Mouse (Mus musculus) midbrain, embryonic 14.5 days (tissue): ENCODE results near the gene Gng13. TPM values are rescaled to one million over a fixed set of nuclear protein-coding genes. Genes with fewer than 3 reads are reported as not detected.

Experiments used
- ATAC-seq: fragments of 200-750 bp; cut with Nextera tagmentation; 2 replicates; pipeline ENCODE4 v1.8.0; 2017; ENCODE audit warnings: moderate number of reproducible peaks, moderate library complexity; ENCODE audit not compliant: low FRiP score, low TSS enrichment
- DNase-seq: peaks from one replicate; pipeline ENCODE4 v3.0.0-alpha.2; 2015
- H3K27ac ChIP-seq: fragments of 300-500 bp; sonication (generic); replicated peaks from 2 replicates; pipeline ENCODE4 v1.5.1; 2014; ENCODE audit warnings: mild to moderate bottlenecking, low read depth, low read length, moderate library complexity
- H3K27me3 ChIP-seq: fragments of 300-500 bp; sonication (generic); 2 replicates; pipeline ENCODE4 v1.6.1; 2014; ENCODE audit warnings: low read length, control low read depth, mixed read lengths; ENCODE audit not compliant: control insufficient read depth, insufficient read depth
- H3K36me3 ChIP-seq: fragments of 300-500 bp; sonication (generic); 2 replicates; pipeline ENCODE4 v1.6.1; 2014; ENCODE audit warnings: low read length, control low read depth; ENCODE audit not compliant: control insufficient read depth, insufficient read depth
- H3K4me1 ChIP-seq: fragments of 300-500 bp; sonication (generic); 2 replicates; pipeline ENCODE4 v1.6.1; 2014; ENCODE audit warnings: mild to moderate bottlenecking, antibody characterized with exemption, low read length, control low read depth; ENCODE audit not compliant: control insufficient read depth, insufficient read depth
- H3K4me2 ChIP-seq: fragments of 300-500 bp; sonication (generic); 2 replicates; pipeline ENCODE4 v1.6.1; 2014; ENCODE audit warnings: mild to moderate bottlenecking, low read length, moderate library complexity
- H3K4me3 ChIP-seq: fragments of 300-500 bp; sonication (generic); replicated peaks from 2 replicates; pipeline ENCODE4 v1.5.1; 2014; ENCODE audit warnings: low read depth, low read length
- H3K9ac ChIP-seq: fragments of 300-500 bp; sonication (generic); replicated peaks from 2 replicates; pipeline ENCODE4 v1.6.1; 2014; ENCODE audit warnings: mild to moderate bottlenecking, low read length, moderate library complexity
- H3K9me3 ChIP-seq: fragments of 300-500 bp; sonication (generic); 2 replicates; pipeline ENCODE4 v1.6.1; 2016; ENCODE audit warnings: low read length, control low read depth, mixed read lengths; ENCODE audit not compliant: control insufficient read depth
- WGBS: fragments of 180-500 bp; shearing (Covaris S2); extraction: QIAGEN DNeasy Blood & Tissue Kit; methylation state at CpG from one replicate; pipeline ENCODE4 v1.1.7; 2014; 5-methylcytosine and 5-hydroxymethylcytosine counted together
- polyA plus RNA-seq: library from polyadenylated mRNA; unstranded; fragments of >200 nt; fragmentation: Nextera tagmentation; extraction: Ambion mirVana; gene quantifications from 2 replicates; pipeline ENCODE4 v1.2.1, GENCODE M21; 2014

Gene Gng13
- polyA plus RNA-seq, 1 experiment from 2014 or later, result 6.0 TPM

- Histone ChIP-seq H3K4me1 (peaks cover 11% of the 10 kb centered on the region), H3K9ac (no peak overlapping the region), H3K27me3 (peaks cover 2% of the 10 kb centered on the region; the same call in 1 of the 2 replicates), H3K36me3 (no peaks in the 10 kb centered on the region), H3K4me2 (no peak overlapping the region), H3K9me3 (no peaks in the 10 kb centered on the region), H3K4me3 (no peak overlapping the region), H3K27ac (no peak overlapping the region)
- no peak for ATAC-seq
- 95% methylated on average over 19 of the region's 19 CpGs for WGBS
- DNase-seq, result no peak
These were observed 6.5 kb downstream of the Gng13 start for GRCm38 (mm10) chr17:25723470-25723869.

- 75% methylated on average over 7 of the region's 7 CpGs for WGBS
- DNase-seq, result no peak
These were observed 6.9 kb downstream of the Gng13 start for GRCm38 (mm10) chr17:25723919-25724318.

GRCm38 (mm10) chr17:25725264-25725663 lies 8.3 kb downstream of the Gng13 start:
- H3K4me3 ChIP-seq, result no peak overlapping the region
- H3K4me1 ChIP-seq, result peaks cover 14% of the 10 kb centered on the region
- H3K27ac ChIP-seq, result no peak overlapping the region
- 84% methylated on average over 6 of the region's 6 CpGs for WGBS
- H3K9ac ChIP-seq, result no peak overlapping the region
- H3K36me3 ChIP-seq, result 0 out of 2 replicates have a peak, but pooled peaks cover 2% of the 10 kb centered on the region
- DNase-seq (no peak), ATAC-seq (no peak)
- no peak overlapping the region for H3K4me2 ChIP-seq
- no peaks in the 10 kb centered on the region for H3K27me3 ChIP-seq
- no peaks in the 10 kb centered on the region for H3K9me3 ChIP-seq

More at GRCm38 (mm10) chr17:25723919-25724318, 6.9 kb downstream of the Gng13 start:
- Histone ChIP-seq H3K9ac (no peak overlapping the region), H3K9me3 (no peaks in the 10 kb centered on the region), H3K36me3 (no peaks in the 10 kb centered on the region), H3K27me3 (no peaks in the 10 kb centered on the region), H3K4me1 (peaks cover 14% of the 10 kb centered on the region), H3K4me3 (no peak overlapping the region), H3K27ac (no peak overlapping the region), H3K4me2 (no peak overlapping the region)
- no peak for ATAC-seq

GRCm38 (mm10) chr17:25727265-25728008 lies 10.5 kb downstream of the Gng13 start, which contains the start of the genes Chtf18 and Rpusd1:
TSS of gene Chtf18 (minus strand) at chr17:25727419.
TSS of gene Rpusd1 (plus strand) at chr17:25727670.
- H3K4me1 ChIP-seq, result peaks cover 14% of the 10 kb centered on the region
- DNase-seq (peak; percentile 100), ATAC-seq (peak; percentile 99)
- H3K4me3 ChIP-seq, result peak within 1 kb of the TSS; percentile 63
- peaks cover 11% of the 10 kb centered on the region; the same call in 1 of the 2 replicates for H3K36me3 ChIP-seq
- peak within 1 kb of the TSS; percentile 60; the same call in 1 of the 2 replicates for H3K27ac ChIP-seq
- no peaks in the 10 kb centered on the region for H3K27me3 ChIP-seq
- no peaks in the 10 kb centered on the region for H3K9me3 ChIP-seq
- H3K4me2 ChIP-seq, result peak within 1 kb of the TSS; percentile 97
- peak within 1 kb of the TSS; percentile 78 for H3K9ac ChIP-seq
- WGBS, result 2% methylated on average over 37 of the region's 37 CpGs

GRCm38 (mm10) chr17:25728009-25728270 lies 11.0 kb downstream of the Gng13 start:
- Histone ChIP-seq H3K27ac (peak overlapping the region; percentile 60; the same call in 1 of the 2 replicates), H3K9ac (peak overlapping the region; percentile 78), H3K4me3 (peak overlapping the region; percentile 63), H3K9me3 (no peaks in the 10 kb centered on the region), H3K4me1 (peaks cover 14% of the 10 kb centered on the region), H3K4me2 (peak overlapping the region; percentile 97), H3K36me3 (peaks cover 11% of the 10 kb centered on the region; the same call in 1 of the 2 replicates), H3K27me3 (no peaks in the 10 kb centered on the region)
- DNase-seq (no peak), ATAC-seq (no peak)
- 22% methylated on average over 4 of the region's 4 CpGs for WGBS

- DNase-seq (peak; percentile 89), ATAC-seq (no peak)
- no peak overlapping the region for H3K4me3 ChIP-seq
- peaks cover 11% of the 10 kb centered on the region; the same call in 1 of the 2 replicates for H3K36me3 ChIP-seq
- H3K27me3 ChIP-seq, result no peaks in the 10 kb centered on the region
- no peak overlapping the region for H3K9ac ChIP-seq
- H3K4me1 ChIP-seq, result peaks cover 9% of the 10 kb centered on the region
- no peak overlapping the region for H3K27ac ChIP-seq
- H3K4me2 ChIP-seq, result no peak overlapping the region
- H3K9me3 ChIP-seq, result no peaks in the 10 kb centered on the region
- WGBS, result 10% methylated on average over 2 of the region's 2 CpGs
These were observed 15.1 kb downstream of the Gng13 start for GRCm38 (mm10) chr17:25732082-25732481.

- H3K4me1 ChIP-seq, result no peaks in the 10 kb centered on the region
- no peak overlapping the region for H3K9ac ChIP-seq
- no peak overlapping the region for H3K4me3 ChIP-seq
- no peaks in the 10 kb centered on the region for H3K9me3 ChIP-seq
- no peak for DNase-seq
- 83% methylated on average over 5 of the region's 5 CpGs for WGBS
- H3K36me3 ChIP-seq, result peaks cover 9% of the 10 kb centered on the region; the same call in 1 of the 2 replicates
- H3K4me2 ChIP-seq, result no peak overlapping the region
- no peak overlapping the region for H3K27ac ChIP-seq
- no peaks in the 10 kb centered on the region for H3K27me3 ChIP-seq
- no peak for ATAC-seq
These were observed 18.3 kb downstream of the Gng13 start for GRCm38 (mm10) chr17:25735246-25735645.

GRCm38 (mm10) chr17:25735745-25736144 lies 18.8 kb downstream of the Gng13 start, which contains the start of gene Mslnl:
TSS of gene Mslnl (plus strand) at chr17:25736042.
- no peak for DNase-seq

GRCm38 (mm10) chr17:25738861-25739260 lies 21.9 kb downstream of the Gng13 start:
- H3K27ac ChIP-seq, result no peak overlapping the region
- whole genome bisulfite sequencing, result 81% methylated on average over 7 of the region's 7 CpGs
- H3K36me3 ChIP-seq, result no peaks in the 10 kb centered on the region
- ATAC-seq, result no peak
- H3K9me3 ChIP-seq, result no peaks in the 10 kb centered on the region
- no peaks in the 10 kb centered on the region for H3K4me1 ChIP-seq
- DNase-seq, result no peak
- H3K27me3 ChIP-seq, result no peaks in the 10 kb centered on the region
- no peak overlapping the region for H3K4me2 ChIP-seq
- no peak overlapping the region for H3K4me3 ChIP-seq
- no peak overlapping the region for H3K9ac ChIP-seq

More at GRCm38 (mm10) chr17:25735745-25736144, 18.8 kb downstream of the Gng13 start, which contains the start of gene Mslnl:
- Histone ChIP-seq H3K4me1 (no peaks in the 10 kb centered on the region), H3K9ac (no peak within 1 kb of the TSS), H3K4me3 (no peak within 1 kb of the TSS), H3K4me2 (no peak within 1 kb of the TSS), H3K27me3 (no peaks in the 10 kb centered on the region), H3K9me3 (no peaks in the 10 kb centered on the region), H3K27ac (no peak within 1 kb of the TSS), H3K36me3 (peaks cover 4% of the 10 kb centered on the region; the same call in 1 of the 2 replicates)
- ATAC-seq, result no peak
- WGBS, result 62% methylated on average over 3 of the region's 3 CpGs
